Mouse (Mus musculus) midbrain, embryonic 10.5 days (tissue): ENCODE measurements around the gene Foxp1. TPM values are rescaled to one million over a fixed set of nuclear protein-coding genes. Genes with fewer than 3 reads are reported as not detected.
A peak's percentile ranks its signal among the peaks of the same experiment; 100 is the strongest.

Experiments used
- DNase-seq: peaks from one replicate; pipeline ENCODE4 v3.0.0-alpha.2; 2017; ENCODE audit warnings: low spot score
- H3K27ac ChIP-seq: fragments of 300-500 bp; sonication (generic); replicated peaks from 2 replicates; pipeline ENCODE4 v1.5.1; 2016; ENCODE audit warnings: mild to moderate bottlenecking
- H3K27me3 ChIP-seq: fragments of 300-500 bp; sonication (generic); 2 replicates; pipeline ENCODE4 v1.6.1; 2016; ENCODE audit warnings: low read depth, mild to moderate bottlenecking; ENCODE audit not compliant: poor library complexity, severe bottlenecking
- H3K36me3 ChIP-seq: fragments of 300-500 bp; sonication (generic); 2 replicates; pipeline ENCODE4 v1.6.1; 2016; ENCODE audit warnings: mild to moderate bottlenecking, moderate library complexity
- H3K4me1 ChIP-seq: fragments of 300-500 bp; sonication (generic); 2 replicates; pipeline ENCODE4 v1.6.1; 2016
- H3K4me3 ChIP-seq: fragments of 300-500 bp; sonication (generic); 2 replicates; pipeline ENCODE4 v1.5.1; 2016; ENCODE audit warnings: mild to moderate bottlenecking, moderate library complexity
- H3K9me3 ChIP-seq: fragments of 300-500 bp; sonication (generic); replicated peaks from 2 replicates; pipeline ENCODE4 v1.6.1; 2016; ENCODE audit warnings: mild to moderate bottlenecking
- WGBS: fragments of 180-500 bp; shearing (Covaris S2); methylation state at CpG from one replicate; pipeline ENCODE4 v1.1.7; 2016; 5-methylcytosine and 5-hydroxymethylcytosine counted together
- polyA plus RNA-seq: library from polyadenylated mRNA; unstranded; fragments of >200 nt; fragmentation: Nextera tagmentation; extraction: Ambion mirVana; gene quantifications from 2 replicates; pipeline ENCODE4 v1.2.1, GENCODE M21; 2016

The Foxp1 gene
- polyA plus RNA-seq, 1 experiment from 2014 or later, result 63.7 TPM

DNA sequence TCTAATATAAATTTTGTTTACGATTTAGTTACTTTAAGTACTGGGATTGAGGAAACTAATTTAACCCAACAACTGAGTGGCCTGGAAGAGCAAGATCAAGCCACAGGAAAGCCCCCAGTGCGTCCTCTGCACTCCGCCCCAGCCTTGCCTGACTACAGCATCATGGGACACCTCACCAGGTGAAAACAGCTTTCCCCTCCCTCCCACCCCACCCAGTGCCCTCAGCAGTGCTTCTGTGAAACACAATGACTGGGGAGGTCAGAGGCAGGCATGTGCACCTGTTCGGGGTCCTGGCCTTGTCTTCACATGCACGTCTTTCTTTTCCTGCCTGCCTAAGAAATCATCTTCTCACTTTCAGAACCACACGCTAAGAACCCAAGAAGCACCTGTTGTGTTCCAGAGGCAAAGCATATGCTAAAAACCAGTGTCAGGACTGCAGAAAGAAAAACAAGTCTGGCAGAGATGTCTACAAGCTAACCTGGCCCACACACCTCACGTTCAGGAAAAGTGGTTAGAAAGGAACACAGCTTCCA lies 6.8 kb downstream of the Foxp1 start:
- Histone ChIP-seq H3K9me3 (no peaks in the 10 kb centered on the region), H3K27me3 (no peaks in the 10 kb centered on the region), H3K27ac (no peak overlapping the region), H3K36me3 (peaks cover 7% of the 10 kb centered on the region), H3K4me3 (no peak overlapping the region), H3K4me1 (peaks cover 86% of the 10 kb centered on the region)
- no peak for DNase-seq
- WGBS, result 78% methylated on average over 7 of the region's 7 CpGs

DNA sequence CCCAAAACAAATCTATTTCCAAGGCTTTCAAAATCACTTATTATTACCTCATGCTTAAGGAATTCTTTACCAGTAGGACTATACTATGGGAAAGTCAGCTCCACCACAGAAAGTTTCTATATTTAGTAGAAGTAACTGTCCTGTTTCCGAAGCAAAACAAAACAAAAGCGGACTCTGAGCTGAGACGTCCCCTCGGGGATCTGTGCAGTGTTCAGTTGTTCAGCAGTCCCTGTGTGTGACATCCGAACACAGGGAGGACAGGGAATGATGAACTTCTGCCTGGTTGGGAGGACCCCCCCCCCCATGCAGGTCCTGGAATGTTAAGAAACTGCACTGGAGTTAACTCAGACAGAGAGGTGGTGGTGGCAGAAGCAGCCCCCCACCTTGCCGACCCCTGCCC lies 10.7 kb downstream of the Foxp1 start:
- DNase-seq, result no peak
- Histone ChIP-seq H3K9me3 (no peaks in the 10 kb centered on the region), H3K27ac (peak overlapping the region; percentile 61), H3K4me1 (peaks cover 72% of the 10 kb centered on the region), H3K4me3 (no peak overlapping the region), H3K27me3 (no peaks in the 10 kb centered on the region), H3K36me3 (peaks cover 27% of the 10 kb centered on the region)
- 63% methylated on average over 6 of the region's 6 CpGs for WGBS

DNA sequence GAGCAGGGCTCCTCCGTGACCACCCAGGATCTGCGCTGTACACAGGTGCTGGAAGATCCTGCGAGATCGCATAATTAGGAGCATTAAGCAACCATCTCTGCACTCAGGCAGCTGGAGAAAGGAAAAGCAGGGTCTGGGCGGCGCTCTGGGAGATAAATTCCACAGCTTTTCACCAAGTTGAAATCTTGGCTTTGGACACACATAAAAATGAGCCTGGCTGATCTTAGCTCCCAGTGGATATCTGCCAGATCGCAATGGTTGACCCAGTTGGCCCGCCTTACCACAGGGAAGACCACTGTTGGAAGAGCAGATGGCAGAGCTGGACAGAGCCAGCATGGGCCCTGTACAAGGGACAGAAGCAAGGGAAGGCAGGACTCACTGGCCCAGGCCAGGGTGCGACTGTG lies 13.3 kb downstream of the Foxp1 start:
- H3K36me3 ChIP-seq, result peaks cover 51% of the 10 kb centered on the region
- 93% methylated on average over 9 of the region's 9 CpGs for WGBS
- no peaks in the 10 kb centered on the region for H3K27me3 ChIP-seq
- no peaks in the 10 kb centered on the region for H3K9me3 ChIP-seq
- H3K4me3 ChIP-seq, result no peak overlapping the region
- peaks cover 55% of the 10 kb centered on the region for H3K4me1 ChIP-seq
- DNase-seq, result no peak
- H3K27ac ChIP-seq, result no peak overlapping the region

GRCm38 (mm10) chr6:99506816-99507215 lies 15.7 kb downstream of the Foxp1 start:
- Histone ChIP-seq H3K4me3 (no peak overlapping the region), H3K4me1 (peaks cover 32% of the 10 kb centered on the region), H3K27ac (no peak overlapping the region), H3K9me3 (no peaks in the 10 kb centered on the region), H3K27me3 (no peaks in the 10 kb centered on the region), H3K36me3 (peaks cover 68% of the 10 kb centered on the region)
- no peak for DNase-seq
- WGBS, result 85% methylated on average over 6 of the region's 6 CpGs

- H3K27ac ChIP-seq, result no peak overlapping the region
- H3K4me3 ChIP-seq, result no peak overlapping the region
- 95% methylated on average over 1 of the region's 1 CpGs for WGBS
- H3K4me1 ChIP-seq, result peaks cover 1% of the 10 kb centered on the region; the same call in 1 of the 2 replicates
- no peaks in the 10 kb centered on the region for H3K9me3 ChIP-seq
- H3K36me3 ChIP-seq, result peaks cover 63% of the 10 kb centered on the region
- no peak for DNase-seq
- H3K27me3 ChIP-seq, result no peaks in the 10 kb centered on the region
These were observed 18.8 kb downstream of the Foxp1 start for GRCm38 (mm10) chr6:99503741-99504140.

- peaks cover 55% of the 10 kb centered on the region for H3K36me3 ChIP-seq
These were observed 19.8 kb downstream of the Foxp1 start for GRCm38 (mm10) chr6:99502727-99503126.

DNA sequence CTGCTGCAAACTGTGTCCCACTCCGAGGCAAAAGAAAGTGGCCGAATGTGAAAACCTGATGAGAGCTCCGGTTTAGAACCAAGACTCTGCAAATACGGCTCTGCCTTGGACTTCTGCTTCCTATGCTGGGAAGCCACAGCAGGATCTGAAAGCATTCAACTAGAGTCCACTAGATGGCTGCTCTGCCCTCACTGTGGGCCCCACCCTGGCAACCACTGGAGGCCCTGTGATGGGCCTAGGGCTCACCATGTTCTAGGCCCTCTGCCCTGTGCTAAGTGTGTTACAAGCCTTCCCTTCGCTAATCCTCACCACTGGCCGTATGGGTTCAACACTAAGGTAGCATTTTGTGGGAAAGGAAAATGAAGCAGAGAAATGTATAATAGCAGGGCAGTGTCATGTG lies 20.2 kb downstream of the Foxp1 start:
- Histone ChIP-seq H3K27ac (no peak overlapping the region), H3K27me3 (no peaks in the 10 kb centered on the region), H3K9me3 (no peaks in the 10 kb centered on the region), H3K4me3 (no peak overlapping the region), H3K36me3 (peaks cover 51% of the 10 kb centered on the region), H3K4me1 (no peaks in the 10 kb centered on the region)
- WGBS, result 91% methylated on average over 6 of the region's 6 CpGs
- no peak for DNase-seq

More at GRCm38 (mm10) chr6:99502727-99503126, 19.8 kb downstream of the Foxp1 start:
- Histone ChIP-seq H3K4me3 (no peak overlapping the region), H3K27ac (no peak overlapping the region), H3K9me3 (no peaks in the 10 kb centered on the region), H3K4me1 (no peaks in the 10 kb centered on the region), H3K27me3 (no peaks in the 10 kb centered on the region)
- 87% methylated on average over 2 of the region's 2 CpGs for WGBS
- DNase-seq, result no peak

GRCm38 (mm10) chr6:99500570-99501270 lies 21.8 kb downstream of the Foxp1 start:
- Histone ChIP-seq H3K36me3 (peaks cover 36% of the 10 kb centered on the region), H3K4me1 (no peaks in the 10 kb centered on the region), H3K27ac (no peak overlapping the region), H3K4me3 (no peak overlapping the region), H3K27me3 (no peaks in the 10 kb centered on the region), H3K9me3 (no peaks in the 10 kb centered on the region)
- DNase-seq, result no peak
- WGBS, result 90% methylated on average over 3 of the region's 3 CpGs

- Histone ChIP-seq H3K36me3 (peaks cover 14% of the 10 kb centered on the region), H3K27ac (no peak overlapping the region), H3K27me3 (no peaks in the 10 kb centered on the region), H3K4me3 (no peak overlapping the region), H3K4me1 (peaks cover 3% of the 10 kb centered on the region), H3K9me3 (no peaks in the 10 kb centered on the region)
- 90% methylated on average over 7 of the region's 7 CpGs for WGBS
- DNase-seq, result no peak
These were observed 24.4 kb downstream of the Foxp1 start for GRCm38 (mm10) chr6:99498082-99498481.

GRCm38 (mm10) chr6:99496114-99496513 lies 26.4 kb downstream of the Foxp1 start:
- Histone ChIP-seq H3K36me3 (peaks cover 3% of the 10 kb centered on the region; the same call in 1 of the 2 replicates), H3K4me1 (peaks cover 7% of the 10 kb centered on the region), H3K9me3 (no peaks in the 10 kb centered on the region), H3K27me3 (no peaks in the 10 kb centered on the region), H3K4me3 (no peak overlapping the region), H3K27ac (no peak overlapping the region)
- no peak for DNase-seq
- 88% methylated on average over 5 of the region's 5 CpGs for WGBS

- H3K4me3 ChIP-seq, result no peak overlapping the region
These were observed 29.6 kb downstream of the Foxp1 start for GRCm38 (mm10) chr6:99492937-99493336.

GRCm38 (mm10) chr6:99491979-99492544 lies 30.5 kb downstream of the Foxp1 start:
- Histone ChIP-seq H3K9me3 (no peaks in the 10 kb centered on the region), H3K4me3 (no peak overlapping the region), H3K36me3 (peaks cover 8% of the 10 kb centered on the region; the same call in 1 of the 2 replicates), H3K27me3 (no peaks in the 10 kb centered on the region), H3K4me1 (peaks cover 21% of the 10 kb centered on the region), H3K27ac (no peak overlapping the region)
- DNase-seq, result no peak
- WGBS, result 88% methylated on average over 6 of the region's 6 CpGs

More at GRCm38 (mm10) chr6:99492937-99493336, 29.6 kb downstream of the Foxp1 start:
- H3K4me1 ChIP-seq, result peaks cover 21% of the 10 kb centered on the region
- H3K27me3 ChIP-seq, result no peaks in the 10 kb centered on the region
- no peak overlapping the region for H3K27ac ChIP-seq
- WGBS, result 50% methylated on average over 3 of the region's 3 CpGs
- no peaks in the 10 kb centered on the region for H3K9me3 ChIP-seq
- H3K36me3 ChIP-seq, result peaks cover 8% of the 10 kb centered on the region; the same call in 1 of the 2 replicates
- DNase-seq, result no peak

DNA sequence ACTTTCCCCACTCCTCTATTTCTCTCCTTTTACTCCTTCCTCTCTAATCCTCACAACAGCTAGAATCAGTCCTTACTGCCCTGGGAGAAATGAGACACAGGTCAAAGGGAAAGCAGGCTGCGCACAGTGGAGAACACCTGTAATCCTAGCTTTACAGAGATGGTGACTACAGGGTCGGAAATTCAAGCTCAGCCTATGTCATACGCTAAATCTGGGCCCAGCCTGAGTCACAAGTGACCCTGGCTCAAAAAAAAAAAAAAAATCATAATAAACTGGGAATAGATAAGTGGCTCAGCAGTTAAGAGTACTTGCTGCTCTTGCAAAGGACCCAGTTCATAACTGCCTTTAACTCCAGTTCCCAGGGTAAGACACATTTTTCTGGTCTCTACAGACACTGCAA lies 31.4 kb downstream of the Foxp1 start:
- 94% methylated on average over 3 of the region's 3 CpGs for WGBS
- DNase-seq, result no peak
- no peaks in the 10 kb centered on the region for H3K9me3 ChIP-seq
- no peaks in the 10 kb centered on the region for H3K27me3 ChIP-seq
- H3K4me1 ChIP-seq, result peaks cover 21% of the 10 kb centered on the region
- peaks cover 10% of the 10 kb centered on the region; the same call in 1 of the 2 replicates for H3K36me3 ChIP-seq
- no peak overlapping the region for H3K4me3 ChIP-seq
- H3K27ac ChIP-seq, result no peak overlapping the region
